Mouse (Mus musculus): ENCODE data around the gene Nkpd1. TPM values are rescaled to one million over a fixed set of nuclear protein-coding genes. Genes with fewer than 3 reads are reported as not detected.
A peak's percentile ranks its signal among the peaks of the same experiment; 100 is the strongest.

Nkpd1 gene
- polyA plus RNA-seq, 1 experiment from 2014 or later, result 0.27 TPM

DNA sequence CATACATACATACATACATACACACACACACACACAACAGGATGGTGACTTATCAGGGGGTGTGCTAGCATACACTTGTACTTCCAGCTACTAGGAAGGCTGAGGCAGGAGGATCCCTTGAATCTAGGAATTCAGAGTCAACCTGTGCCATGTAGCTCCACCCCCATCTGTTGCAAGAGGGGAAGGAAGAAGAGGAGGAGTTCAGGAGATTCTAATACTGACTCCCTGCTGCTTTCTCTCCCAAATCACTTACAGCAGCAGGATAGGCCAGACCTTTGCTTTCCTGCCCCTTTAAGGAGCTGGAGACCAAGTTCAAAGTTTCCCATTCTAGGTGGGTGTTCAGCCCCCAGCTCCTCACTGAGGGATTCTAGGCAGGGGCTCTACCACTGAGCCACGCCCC lies 32.1 kb upstream of the Nkpd1 start:
- WGBS, result 100% methylated on average over 1 of the region's 1 CpGs
- Histone ChIP-seq H3K4me1 (ENCODE audit: control insufficient read depth, insufficient read depth, low read length) (no peaks in the 10 kb centered on the region), H3K27me3 (ENCODE audit: control insufficient read depth, insufficient read depth, low read length) (peaks cover 21% of the 10 kb centered on the region), H3K9me3 (ENCODE audit: control insufficient read depth, low read length) (no peaks in the 10 kb centered on the region), H3K4me2 (replicated peaks; ENCODE audit: low read depth, low read length) (no peak overlapping the region), H3K36me3 (ENCODE audit: control insufficient read depth, insufficient read depth, low read length) (no peaks in the 10 kb centered on the region), H3K4me3 (ENCODE audit: low read length) (no peak overlapping the region), H3K27ac (ENCODE audit: low read depth, low read length) (no peak overlapping the region), H3K9ac (ENCODE audit: low read depth, low read length) (no peak overlapping the region)
- no peak for ATAC-seq (ENCODE audit: low FRiP score, low TSS enrichment)

DNA sequence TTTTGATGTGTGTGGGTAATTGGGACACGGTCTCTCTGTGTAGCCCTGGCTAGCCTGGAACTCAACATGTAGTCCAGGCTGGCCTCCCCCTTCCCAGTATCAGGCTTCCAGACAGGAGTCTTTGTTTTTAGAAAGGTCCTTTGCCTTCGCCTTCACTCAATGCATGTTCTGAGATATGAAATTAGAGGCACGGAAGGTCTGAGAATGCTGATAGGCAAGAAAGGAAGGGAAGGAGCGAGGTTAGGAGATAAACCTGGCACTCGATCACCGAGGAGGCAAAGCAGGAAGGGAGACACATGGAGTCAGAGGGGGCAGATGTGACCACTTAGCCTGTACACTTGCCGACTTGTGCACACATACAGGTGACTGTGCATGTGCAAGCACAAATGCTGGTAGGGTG lies 31.1 kb upstream of the Nkpd1 start:
- H3K4me2 ChIP-seq (replicated peaks; ENCODE audit: low read depth, low read length), result no peak overlapping the region
- 0 out of 2 replicates have a peak, but pooled peaks cover 2% of the 10 kb centered on the region for H3K4me1 ChIP-seq (ENCODE audit: control insufficient read depth, insufficient read depth, low read length)
- H3K9me3 ChIP-seq (ENCODE audit: control insufficient read depth, low read length), result no peaks in the 10 kb centered on the region
- no peak overlapping the region for H3K9ac ChIP-seq (ENCODE audit: low read depth, low read length)
- peaks cover 32% of the 10 kb centered on the region for H3K27me3 ChIP-seq (ENCODE audit: control insufficient read depth, insufficient read depth, low read length)
- no peak overlapping the region for H3K4me3 ChIP-seq (ENCODE audit: low read length)
- no peak for ATAC-seq (ENCODE audit: low FRiP score, low TSS enrichment)
- H3K27ac ChIP-seq (ENCODE audit: low read depth, low read length), result no peak overlapping the region
- WGBS, result 92% methylated on average over 7 of the region's 7 CpGs
- no peaks in the 10 kb centered on the region for H3K36me3 ChIP-seq (ENCODE audit: control insufficient read depth, insufficient read depth, low read length)

DNA sequence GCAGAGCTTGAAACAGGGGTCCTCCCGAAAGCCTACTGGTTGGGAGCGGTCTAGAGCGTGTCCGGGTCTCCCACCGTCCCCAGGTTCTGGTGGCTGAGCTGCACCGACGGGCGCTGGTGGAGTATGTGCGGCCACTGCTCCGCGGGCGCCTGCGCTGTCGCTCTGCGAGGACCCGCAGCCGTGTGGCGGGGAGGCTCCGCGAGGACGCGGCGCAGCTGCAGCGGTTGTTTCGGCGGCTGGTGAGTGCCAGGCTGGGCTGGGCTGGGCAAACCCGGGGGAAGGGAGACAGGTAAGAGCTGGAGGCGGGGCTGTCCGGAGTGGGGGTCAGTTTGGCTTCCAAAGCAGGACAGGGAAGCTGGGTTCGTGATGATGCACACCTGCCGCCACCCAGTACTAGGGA lies 28.1 kb upstream of the Nkpd1 start:
- Histone ChIP-seq H3K9me3 (ENCODE audit: control insufficient read depth, low read length) (no peaks in the 10 kb centered on the region), H3K36me3 (ENCODE audit: control insufficient read depth, insufficient read depth, low read length) (no peaks in the 10 kb centered on the region), H3K4me3 (ENCODE audit: low read length) (peak overlapping the region; percentile 28), H3K9ac (ENCODE audit: low read depth, low read length) (no peak overlapping the region), H3K27ac (ENCODE audit: low read depth, low read length) (no peak overlapping the region), H3K27me3 (ENCODE audit: control insufficient read depth, insufficient read depth, low read length) (peaks cover 38% of the 10 kb centered on the region), H3K4me1 (ENCODE audit: control insufficient read depth, insufficient read depth, low read length) (0 out of 2 replicates have a peak, but pooled peaks cover 6% of the 10 kb centered on the region), H3K4me2 (replicated peaks; ENCODE audit: low read depth, low read length) (peak overlapping the region; percentile 39)
- ATAC-seq (ENCODE audit: low FRiP score, low TSS enrichment), result peak; percentile 25; the same call in 1 of the 2 replicates
- 13% methylated on average over 31 of the region's 31 CpGs for whole genome bisulfite sequencing

DNA sequence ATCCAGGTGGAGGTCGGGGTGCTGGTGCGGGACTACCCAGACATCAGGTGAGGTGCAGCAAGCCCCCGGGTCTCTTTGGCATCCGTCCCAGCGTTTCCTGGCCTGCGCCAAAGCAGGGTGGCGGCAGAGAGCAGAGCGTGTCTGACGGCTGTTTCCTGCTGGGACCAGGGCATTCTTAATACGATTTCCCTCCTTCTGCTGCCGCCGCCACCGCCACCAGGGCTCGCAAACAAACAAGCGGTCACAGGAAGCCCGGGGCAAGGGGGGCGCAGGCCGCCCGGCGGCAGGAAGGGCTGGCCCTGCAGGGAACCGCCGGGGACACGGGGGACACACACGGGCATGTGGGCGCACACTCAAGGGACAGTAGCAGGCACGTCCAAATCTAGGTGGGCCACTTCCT lies 25.9 kb upstream of the Nkpd1 start:
- peak overlapping the region; percentile 37 for H3K4me2 ChIP-seq (replicated peaks; ENCODE audit: low read depth, low read length)
- peak overlapping the region; percentile 19; the same call in 1 of the 2 replicates for H3K27ac ChIP-seq (ENCODE audit: low read depth, low read length)
- 0 out of 2 replicates have a peak, but pooled peaks cover 10% of the 10 kb centered on the region for H3K4me1 ChIP-seq (ENCODE audit: control insufficient read depth, insufficient read depth, low read length)
- WGBS, result 6% methylated on average over 26 of the region's 26 CpGs
- no peaks in the 10 kb centered on the region for H3K36me3 ChIP-seq (ENCODE audit: control insufficient read depth, insufficient read depth, low read length)
- peaks cover 37% of the 10 kb centered on the region for H3K27me3 ChIP-seq (ENCODE audit: control insufficient read depth, insufficient read depth, low read length)
- ATAC-seq (ENCODE audit: low FRiP score, low TSS enrichment), result 0 out of 2 replicates have a peak, but pooled peaks have one; percentile 18
- H3K4me3 ChIP-seq (ENCODE audit: low read length), result peak overlapping the region; percentile 16
- peak overlapping the region; percentile 25; the same call in 1 of the 2 replicates for H3K9ac ChIP-seq (ENCODE audit: low read depth, low read length)
- H3K9me3 ChIP-seq (ENCODE audit: control insufficient read depth, low read length), result no peaks in the 10 kb centered on the region

DNA sequence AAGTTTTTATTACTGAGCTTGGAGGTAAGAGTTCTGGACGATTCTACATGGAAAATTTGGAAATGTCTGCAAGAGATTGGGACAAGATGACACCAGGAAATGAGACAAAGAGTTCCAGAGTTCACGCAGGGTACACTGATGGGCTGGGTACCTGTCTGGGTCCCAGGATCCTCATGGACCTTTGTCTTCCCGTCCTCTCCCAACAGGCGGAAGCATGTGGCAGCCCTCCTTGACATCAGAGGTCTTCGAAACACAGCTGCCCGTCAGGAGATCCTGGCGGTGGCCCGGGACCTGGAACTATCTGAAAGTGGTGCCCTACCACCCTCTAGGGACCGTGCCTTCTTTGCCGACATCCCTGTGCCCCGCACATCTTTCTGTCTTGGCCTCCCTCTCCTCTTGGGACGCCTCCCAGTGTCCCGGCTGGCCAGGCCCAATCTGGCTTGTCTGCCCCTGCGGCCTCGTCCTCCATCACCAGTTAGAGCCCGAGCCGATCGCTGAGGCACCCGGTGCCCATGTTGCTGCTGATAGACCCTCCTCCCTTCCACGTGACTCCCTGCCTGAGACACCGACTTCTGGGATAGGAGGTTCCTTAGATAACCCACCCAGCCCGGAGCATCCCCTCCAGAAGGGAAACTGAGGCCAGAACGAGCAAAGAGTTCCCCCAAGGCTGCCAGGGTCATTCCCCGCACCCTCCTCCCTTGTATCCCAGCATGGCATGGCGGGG lies 22.7 kb upstream of the Nkpd1 start:
- WGBS, result 88% methylated on average over 25 of the region's 25 CpGs

DNA sequence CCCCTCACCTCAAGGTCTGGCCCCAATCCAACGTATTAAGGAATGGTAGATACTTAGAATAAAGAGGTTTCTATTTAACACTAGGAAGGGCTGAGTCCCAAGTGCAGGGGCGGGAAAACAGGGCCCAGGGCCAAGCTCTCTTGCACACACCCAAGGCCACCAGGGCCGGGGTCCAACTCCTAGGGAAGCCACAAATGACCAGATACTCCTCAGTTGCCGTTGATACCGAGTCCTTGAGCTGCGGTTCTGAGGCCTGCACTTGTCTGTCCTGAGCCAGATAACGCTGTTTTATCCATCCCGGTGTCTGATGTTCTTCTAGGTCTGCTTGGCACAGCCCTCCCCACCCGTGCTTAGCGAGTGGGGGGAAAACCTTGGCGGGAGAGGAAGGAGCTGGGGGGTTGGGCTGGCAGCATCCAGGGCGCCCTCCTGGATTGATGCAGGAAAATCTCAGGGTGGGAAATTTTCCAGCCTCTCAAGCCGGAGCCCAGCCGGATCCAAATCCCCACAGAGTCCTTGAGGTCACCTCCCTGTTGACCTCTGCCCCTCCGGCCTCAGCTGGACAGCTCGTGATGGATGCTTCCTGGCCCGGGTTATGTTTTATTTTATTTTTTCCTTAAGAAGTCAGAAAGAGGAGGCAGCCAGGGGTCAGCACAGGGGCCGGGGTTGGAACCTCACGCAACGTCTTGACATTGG lies 22.0 kb upstream of the Nkpd1 start:
- no peak overlapping the region for H3K27ac ChIP-seq (ENCODE audit: low read depth, low read length)
- no peak; the same call in 1 of the 2 replicates for ATAC-seq (ENCODE audit: low FRiP score, low TSS enrichment)
- 44% methylated on average over 20 of the region's 20 CpGs for WGBS

More for the DNA sequence above, 22.7 kb upstream of the Nkpd1 start:
- Histone ChIP-seq H3K9ac (ENCODE audit: low read depth, low read length) (no peak overlapping the region; the same call in 1 of the 2 replicates), H3K9me3 (ENCODE audit: control insufficient read depth, low read length) (no peaks in the 10 kb centered on the region), H3K27ac (ENCODE audit: low read depth, low read length) (no peak overlapping the region), H3K27me3 (ENCODE audit: control insufficient read depth, insufficient read depth, low read length) (peaks cover 21% of the 10 kb centered on the region), H3K4me3 (ENCODE audit: low read length) (no peak overlapping the region), H3K4me1 (ENCODE audit: control insufficient read depth, insufficient read depth, low read length) (0 out of 2 replicates have a peak, but pooled peaks cover 10% of the 10 kb centered on the region), H3K4me2 (replicated peaks; ENCODE audit: low read depth, low read length) (no peak overlapping the region), H3K36me3 (ENCODE audit: control insufficient read depth, insufficient read depth, low read length) (no peaks in the 10 kb centered on the region)
- ATAC-seq (ENCODE audit: low FRiP score, low TSS enrichment), result no peak

DNA sequence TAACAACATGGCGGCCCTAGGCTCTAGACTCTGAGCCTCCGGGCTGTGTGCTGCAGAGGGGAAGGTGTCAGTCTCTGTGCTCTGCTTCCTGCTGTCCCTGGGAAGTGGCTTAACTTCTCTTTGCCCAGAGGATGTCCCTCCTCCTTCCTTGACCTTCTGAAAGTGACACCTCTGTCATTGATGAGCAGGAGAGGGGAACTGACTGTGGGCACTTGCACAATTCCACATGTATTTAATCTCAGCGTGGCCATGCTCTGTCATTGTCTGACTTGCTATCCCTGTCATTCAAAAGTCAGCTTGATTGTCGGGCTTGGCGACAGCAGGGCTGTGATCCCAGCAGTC lies 21.5 kb upstream of the Nkpd1 start:
- Histone ChIP-seq H3K27me3 (ENCODE audit: control insufficient read depth, insufficient read depth, low read length) (peaks cover 10% of the 10 kb centered on the region), H3K27ac (ENCODE audit: low read depth, low read length) (no peak overlapping the region), H3K36me3 (ENCODE audit: control insufficient read depth, insufficient read depth, low read length) (no peaks in the 10 kb centered on the region), H3K9ac (ENCODE audit: low read depth, low read length) (no peak overlapping the region), H3K4me3 (ENCODE audit: low read length) (no peak overlapping the region), H3K4me2 (replicated peaks; ENCODE audit: low read depth, low read length) (no peak overlapping the region), H3K4me1 (ENCODE audit: control insufficient read depth, insufficient read depth, low read length) (0 out of 2 replicates have a peak, but pooled peaks cover 10% of the 10 kb centered on the region), H3K9me3 (ENCODE audit: control insufficient read depth, low read length) (no peaks in the 10 kb centered on the region)
- 57% methylated on average over 5 of the region's 5 CpGs for WGBS
- ATAC-seq (ENCODE audit: low FRiP score, low TSS enrichment), result no peak

More for the DNA sequence above, 22.0 kb upstream of the Nkpd1 start:
- Histone ChIP-seq H3K36me3 (ENCODE audit: control insufficient read depth, insufficient read depth, low read length) (no peaks in the 10 kb centered on the region), H3K4me2 (replicated peaks; ENCODE audit: low read depth, low read length) (no peak overlapping the region), H3K9me3 (ENCODE audit: control insufficient read depth, low read length) (no peaks in the 10 kb centered on the region), H3K27me3 (ENCODE audit: control insufficient read depth, insufficient read depth, low read length) (peaks cover 15% of the 10 kb centered on the region), H3K4me3 (ENCODE audit: low read length) (no peak overlapping the region), H3K9ac (ENCODE audit: low read depth, low read length) (no peak overlapping the region), H3K4me1 (ENCODE audit: control insufficient read depth, insufficient read depth, low read length) (0 out of 2 replicates have a peak, but pooled peaks cover 10% of the 10 kb centered on the region)

DNA sequence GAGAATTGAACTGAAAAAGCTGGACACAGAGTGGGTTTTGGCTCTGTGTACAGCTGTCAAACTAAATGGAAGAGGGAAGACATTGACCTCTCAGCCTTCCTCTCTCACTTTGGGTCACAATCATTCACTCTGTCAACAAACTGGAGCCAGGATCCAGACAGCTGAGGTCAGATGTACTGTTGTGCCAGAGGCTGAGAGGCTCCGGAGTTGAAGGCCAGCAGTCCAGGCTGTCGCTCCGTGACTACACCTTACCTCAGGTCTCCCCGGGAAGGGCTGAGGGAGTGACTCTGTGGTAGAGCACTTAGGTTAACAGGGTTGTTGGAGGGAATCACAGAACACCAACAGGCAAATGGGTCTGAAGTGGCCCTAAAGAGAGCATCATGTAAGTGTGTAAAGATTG lies 19.3 kb upstream of the Nkpd1 start:
- 25% methylated on average over 4 of the region's 4 CpGs for WGBS
- H3K9ac ChIP-seq (ENCODE audit: low read depth, low read length), result no peak overlapping the region
- no peak overlapping the region for H3K4me3 ChIP-seq (ENCODE audit: low read length)
- ATAC-seq (ENCODE audit: low FRiP score, low TSS enrichment), result no peak
- no peak overlapping the region for H3K27ac ChIP-seq (ENCODE audit: low read depth, low read length)
- 0 out of 2 replicates have a peak, but pooled peaks cover 4% of the 10 kb centered on the region for H3K4me1 ChIP-seq (ENCODE audit: control insufficient read depth, insufficient read depth, low read length)
- no peak overlapping the region for H3K4me2 ChIP-seq (replicated peaks; ENCODE audit: low read depth, low read length)
- H3K9me3 ChIP-seq (ENCODE audit: control insufficient read depth, low read length), result no peaks in the 10 kb centered on the region
- no peaks in the 10 kb centered on the region for H3K36me3 ChIP-seq (ENCODE audit: control insufficient read depth, insufficient read depth, low read length)
- H3K27me3 ChIP-seq (ENCODE audit: control insufficient read depth, insufficient read depth, low read length), result no peaks in the 10 kb centered on the region

Data from kidney, embryonic 14.5 days (tissue).